Mouse (Mus musculus): ENCODE data around the gene Gm15056.

The Gm15056 gene

DNA sequence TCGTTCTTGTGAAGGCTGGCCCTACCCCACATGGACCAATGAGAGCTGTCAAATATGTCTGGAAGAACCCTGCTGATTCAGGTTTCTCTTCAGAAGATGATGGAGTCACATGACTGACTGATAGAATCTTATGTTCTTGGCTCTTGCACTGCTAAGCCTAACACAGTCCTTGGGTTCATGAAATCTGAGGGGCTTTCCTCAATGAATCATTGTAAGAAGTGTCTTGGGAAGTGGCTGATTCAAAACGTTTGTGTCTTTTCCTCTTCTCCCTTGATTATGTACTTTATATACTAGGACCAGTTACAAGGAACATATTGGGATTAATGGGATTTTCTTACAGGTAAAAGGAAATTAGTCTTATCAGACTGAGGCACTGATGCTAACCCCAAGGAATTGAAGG lies at the start of gene Gm15056:
Gene Gm15056, minus strand, starts transcription at position 101 of the 400 bp plus-strand sequence.
- no peak for DNase-seq (ENCODE audit: low spot score)

- no peak for DNase-seq (ENCODE audit: low spot score)
Observed at GRCm38 (mm10) chr8:20944610-20945009, 42.2 kb upstream of the Gm15056 start, which contains the start of gene AY761185. Gene AY761185, minus strand, starts transcription at chr8:20944710.

- DNase-seq (ENCODE audit: low spot score), result no peak
Observed at GRCm38 (mm10) chr8:20921971-20922370, 19.5 kb upstream of the Gm15056 start, which contains the start of gene Gm6040. Gene Gm6040, minus strand, starts transcription at chr8:20922071.

DNA sequence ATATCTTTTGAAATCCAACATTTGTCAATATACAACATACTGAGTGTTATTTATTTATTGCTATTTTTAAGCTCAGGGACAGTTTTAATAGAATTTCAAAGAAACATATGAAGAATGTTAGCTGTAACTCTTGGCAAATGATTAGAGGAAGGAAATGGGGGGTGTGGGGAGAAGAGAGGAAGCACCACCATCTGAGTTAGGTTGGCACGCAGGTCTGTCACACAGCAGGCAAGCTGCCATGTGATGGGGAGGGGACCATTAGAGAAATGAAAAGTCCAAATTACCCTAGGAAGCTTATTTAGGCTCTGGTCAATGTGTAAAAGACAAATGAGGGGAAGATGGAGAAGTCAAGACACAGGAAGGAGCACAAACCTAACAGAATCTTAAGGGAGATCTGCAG lies 9.9 kb upstream of the Gm15056 start:
- DNase-seq (ENCODE audit: low spot score), result no peak

DNA sequence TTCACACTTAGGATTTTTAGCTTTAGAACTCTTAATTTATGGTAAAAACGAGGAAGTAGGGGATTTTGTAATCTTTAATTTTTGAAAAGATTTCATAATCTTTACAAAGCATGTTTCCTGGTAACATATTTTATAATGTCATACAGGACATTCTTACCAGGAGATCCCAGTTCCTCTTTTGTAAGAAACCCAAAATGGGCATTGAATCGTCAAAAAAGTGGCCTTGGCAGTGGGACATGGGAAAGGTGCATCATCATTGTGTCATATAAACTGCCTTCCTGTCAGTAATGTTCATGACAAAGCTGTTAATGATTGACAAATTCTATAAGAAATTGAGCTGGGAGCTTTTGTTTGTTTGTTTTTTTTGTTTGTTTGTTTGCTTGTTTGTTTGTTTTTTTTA lies 5.8 kb upstream of the Gm15056 start:
- no peak for DNase-seq (ENCODE audit: low spot score)

DNA sequence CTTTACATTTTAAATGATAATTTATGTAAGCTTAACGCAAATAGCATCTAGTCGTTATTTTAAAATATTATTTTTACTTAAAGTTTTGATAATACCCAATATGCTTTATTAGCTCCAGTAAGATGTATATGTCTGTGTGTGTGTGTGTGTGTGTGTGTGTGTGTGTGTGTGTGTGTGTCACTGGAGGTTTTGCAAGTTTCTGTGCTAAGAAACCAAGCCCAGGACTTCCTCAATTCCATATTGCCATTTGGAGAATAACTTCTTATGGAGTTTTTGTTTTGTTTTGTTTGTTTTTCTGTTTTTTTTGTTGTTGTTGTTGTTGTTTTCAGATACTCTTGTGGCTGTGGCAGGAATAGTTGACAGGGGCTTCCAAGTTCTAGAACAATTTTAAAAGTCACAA lies 4.7 kb upstream of the Gm15056 start:
- no peak for DNase-seq (ENCODE audit: low spot score)

DNA sequence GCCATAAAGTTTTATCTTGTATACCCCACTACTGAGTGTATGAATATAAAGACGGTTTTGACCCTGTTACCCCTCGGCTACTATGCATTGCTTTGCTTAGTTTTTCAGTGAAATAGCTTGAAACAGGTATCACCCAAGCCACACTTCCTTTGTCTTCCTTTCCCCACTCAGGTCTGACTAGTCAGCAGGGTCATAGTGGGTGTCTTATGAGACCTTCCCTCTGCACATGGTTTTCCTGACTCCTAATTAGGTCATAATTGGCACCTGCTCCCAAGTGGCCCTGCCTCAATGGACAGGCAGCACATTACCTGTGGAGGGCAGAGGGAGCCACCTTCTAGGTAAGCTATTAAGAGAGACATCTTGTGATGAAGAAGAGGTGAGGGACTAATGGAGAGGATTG lies 10.1 kb downstream of the Gm15056 start, which contains the start of gene Defb33:
Gene Defb33, plus strand, starts transcription at position 301 of the 400 bp plus-strand sequence.
- no peak for DNase-seq (ENCODE audit: low spot score)

- no peak for DNase-seq (ENCODE audit: low spot score)
Observed at GRCm38 (mm10) chr8:20874608-20875007, 27.8 kb downstream of the Gm15056 start.
